Mouse (Mus musculus): ENCODE data around the gene Nkx1-2.
A peak's percentile ranks its signal among the peaks of the same experiment; 100 is the strongest.

Nkx1-2 gene

DNA sequence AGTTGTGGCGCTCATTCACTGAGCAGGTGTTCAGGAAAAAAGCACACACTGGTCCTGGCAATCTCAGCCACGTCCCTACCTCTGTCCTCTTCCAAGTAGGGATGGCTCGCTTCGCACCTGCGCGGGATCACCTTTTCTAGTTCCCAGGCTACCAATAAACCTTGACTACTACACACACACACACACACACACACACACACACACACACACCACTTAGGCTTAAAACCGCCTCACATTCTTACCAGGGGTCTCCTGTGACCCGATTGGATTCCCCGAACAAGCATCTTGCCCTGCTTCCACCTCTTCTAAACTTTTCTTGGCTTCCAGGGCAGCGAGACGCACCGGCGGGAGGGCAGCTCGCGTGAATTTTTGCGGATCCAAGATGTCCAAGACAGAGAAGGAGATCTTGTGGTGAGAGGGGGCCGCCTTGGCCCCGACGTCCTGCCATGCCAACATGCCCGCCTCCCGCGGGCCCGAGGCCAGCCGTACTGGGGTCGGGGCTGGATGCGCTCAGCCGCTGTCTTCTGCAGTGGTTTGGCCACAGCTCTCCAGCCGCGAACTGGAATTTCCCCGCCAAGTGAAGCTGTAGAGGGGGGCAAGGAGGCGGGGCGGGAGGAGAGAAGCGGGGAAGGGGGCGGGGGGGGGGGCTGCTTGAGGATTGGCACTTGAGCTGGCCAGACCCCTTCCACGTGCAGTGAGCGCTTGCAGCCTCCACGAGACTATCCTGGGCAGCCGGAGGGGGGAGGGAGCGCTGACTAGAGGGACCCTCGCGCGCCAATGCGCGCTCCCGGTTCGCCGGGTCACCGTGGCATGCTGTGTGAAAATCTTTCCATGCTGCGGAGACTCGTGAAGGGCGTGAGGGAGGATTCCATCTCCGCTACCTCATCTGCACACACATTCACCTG, at the start of gene Nkx1-2:
Gene Nkx1-2, minus strand, starts transcription at position 567 of the 905 bp plus-strand sequence.
- peak; percentile 63 for DNase-seq (ENCODE audit: extremely low spot score)

DNA sequence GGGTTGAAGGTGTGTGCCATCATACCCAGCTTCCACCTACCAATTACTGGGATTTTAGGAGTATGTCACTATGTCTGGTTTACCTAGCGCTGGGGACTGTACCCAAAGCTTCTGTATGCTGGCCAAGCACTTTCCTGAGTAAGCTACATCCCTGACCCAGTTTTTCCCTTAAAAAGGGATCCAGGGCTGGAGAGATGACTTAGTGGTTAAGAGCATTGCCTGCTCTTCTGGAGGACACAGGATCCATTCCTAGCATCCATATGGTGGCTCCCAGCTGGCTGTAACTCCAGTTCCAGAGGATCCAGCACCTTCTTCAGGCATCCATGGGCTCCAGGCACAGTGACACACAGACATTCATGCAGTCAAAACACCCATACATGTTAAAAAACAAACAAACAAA, 47.1 kb upstream of the Nkx1-2 start:
- no peak for DNase-seq (ENCODE audit: extremely low spot score)

DNA sequence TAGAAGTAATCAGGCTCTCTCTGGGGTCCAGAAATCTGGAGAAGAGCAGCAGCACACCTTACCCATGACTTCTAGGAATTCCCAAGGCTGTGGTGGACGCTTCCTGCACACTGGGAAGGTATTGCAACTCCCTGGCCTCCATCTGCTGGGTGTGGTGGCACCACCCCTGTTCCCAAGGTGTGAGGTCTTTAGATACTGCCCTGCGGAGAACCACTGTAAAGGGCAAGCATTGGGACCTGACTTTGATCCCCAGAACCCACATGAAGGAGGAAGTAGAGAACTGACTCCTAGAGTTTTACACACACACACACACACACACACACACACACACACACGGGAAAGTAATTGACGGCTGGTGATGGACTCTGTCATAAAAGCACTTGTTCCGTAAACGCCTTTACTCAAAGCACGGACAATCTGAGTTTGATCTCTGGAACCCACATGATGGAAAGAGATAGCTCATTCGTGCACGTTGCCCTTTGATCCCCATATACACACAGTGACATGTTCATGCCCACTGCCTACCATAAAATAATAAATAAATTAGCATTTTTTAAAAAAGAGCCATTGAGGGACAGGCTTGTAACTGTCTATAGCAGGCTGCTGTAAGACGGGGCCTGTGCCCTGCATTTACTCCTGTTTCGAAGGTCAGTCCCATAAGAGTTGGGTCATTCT, 45.3 kb upstream of the Nkx1-2 start:
- no peak for DNase-seq (ENCODE audit: extremely low spot score)

DNA sequence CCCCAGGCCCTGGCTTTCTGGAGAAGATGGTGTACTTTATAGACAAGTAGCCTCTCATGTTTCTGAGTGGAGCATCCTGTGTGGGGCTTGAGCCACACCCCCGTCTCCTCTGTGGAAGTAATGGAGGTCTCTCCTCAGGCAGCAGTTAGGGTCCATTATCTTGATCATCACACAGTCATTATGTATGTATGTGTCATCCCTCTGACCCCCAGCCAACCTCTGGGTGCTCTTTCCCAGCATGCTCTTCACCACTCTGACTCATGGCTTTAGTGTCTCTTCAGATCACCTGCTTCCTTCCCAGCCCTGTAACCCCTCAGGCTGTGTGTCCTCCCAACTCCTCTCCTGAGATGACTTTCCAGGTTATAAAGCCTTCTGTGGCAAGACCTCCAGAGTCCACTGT, 42.2 kb upstream of the Nkx1-2 start:
- DNase-seq (ENCODE audit: extremely low spot score) = no peak

DNA sequence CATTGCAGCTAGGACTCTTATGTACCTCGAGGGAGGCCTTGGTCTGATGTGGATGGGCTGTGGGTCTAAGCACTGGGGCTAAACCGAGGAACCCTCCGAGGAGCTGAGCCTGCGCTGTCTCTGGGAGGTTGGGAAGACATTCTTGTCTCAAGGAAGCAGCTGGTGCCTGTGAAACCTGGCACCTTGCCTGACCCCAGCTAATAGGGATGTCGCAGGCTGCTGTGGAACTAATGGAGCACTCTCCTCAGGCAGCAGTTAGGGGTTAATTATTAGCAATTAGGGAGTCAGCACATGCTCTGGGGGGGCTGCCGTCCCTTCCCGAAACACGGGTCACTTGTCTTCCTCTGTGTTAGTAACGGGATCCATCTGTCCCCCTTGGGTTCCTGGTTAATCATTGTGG, 41.5 kb upstream of the Nkx1-2 start:
- no peak for DNase-seq (ENCODE audit: extremely low spot score)

DNA sequence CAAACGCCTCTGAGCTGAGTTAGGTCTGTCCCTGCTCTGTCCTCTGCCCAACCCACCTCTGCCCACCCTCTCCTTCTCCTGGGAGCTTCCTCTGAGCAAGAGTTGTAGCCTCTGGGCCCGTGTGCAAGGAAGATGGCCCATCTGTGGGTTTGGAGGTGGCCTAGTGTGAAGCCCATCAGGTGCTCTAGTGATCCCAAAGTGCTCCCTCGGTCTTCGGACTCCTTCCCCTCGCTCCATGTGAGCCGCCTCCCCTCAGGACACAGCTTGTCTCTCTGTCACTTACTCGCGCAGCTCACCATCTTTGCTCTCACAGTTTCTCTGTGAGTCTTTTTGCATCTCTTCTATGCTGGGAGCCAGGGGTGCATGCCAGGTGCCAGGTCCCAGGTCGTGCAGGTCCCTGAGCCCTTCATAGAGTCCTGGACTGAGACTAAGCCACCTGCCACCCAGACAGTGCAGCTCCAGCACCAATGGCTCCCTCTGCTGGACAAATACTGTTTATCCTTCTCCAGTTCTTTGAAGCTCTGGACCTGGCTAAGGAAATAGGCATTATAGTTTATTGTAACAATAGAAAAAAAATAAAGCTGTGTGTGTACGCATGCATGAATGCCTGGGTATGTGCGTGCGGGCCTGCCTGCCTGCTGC, 39.1 kb upstream of the Nkx1-2 start:
- DNase-seq (ENCODE audit: extremely low spot score) = peak; percentile 63

DNA sequence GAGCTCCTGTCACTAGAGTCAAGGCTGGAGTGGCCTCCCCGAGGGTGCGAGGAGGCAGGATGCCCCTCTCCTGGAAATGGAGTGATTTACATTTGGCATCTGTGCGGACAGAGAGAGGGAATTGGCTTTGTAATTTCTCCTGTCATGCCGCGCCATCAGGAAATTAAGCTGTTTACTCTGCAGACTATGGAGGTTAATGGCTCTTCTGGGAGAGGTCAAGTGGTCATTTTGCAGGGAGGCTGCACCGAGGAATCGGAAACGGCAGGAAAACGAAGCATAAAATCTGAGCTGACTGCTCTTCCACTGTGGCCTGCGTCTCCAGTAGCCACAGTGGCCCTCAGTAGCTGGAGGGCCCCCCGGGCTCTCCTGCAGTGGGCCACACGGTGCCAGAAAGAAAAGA, 37.9 kb upstream of the Nkx1-2 start:
- DNase-seq (ENCODE audit: extremely low spot score) = no peak

DNA sequence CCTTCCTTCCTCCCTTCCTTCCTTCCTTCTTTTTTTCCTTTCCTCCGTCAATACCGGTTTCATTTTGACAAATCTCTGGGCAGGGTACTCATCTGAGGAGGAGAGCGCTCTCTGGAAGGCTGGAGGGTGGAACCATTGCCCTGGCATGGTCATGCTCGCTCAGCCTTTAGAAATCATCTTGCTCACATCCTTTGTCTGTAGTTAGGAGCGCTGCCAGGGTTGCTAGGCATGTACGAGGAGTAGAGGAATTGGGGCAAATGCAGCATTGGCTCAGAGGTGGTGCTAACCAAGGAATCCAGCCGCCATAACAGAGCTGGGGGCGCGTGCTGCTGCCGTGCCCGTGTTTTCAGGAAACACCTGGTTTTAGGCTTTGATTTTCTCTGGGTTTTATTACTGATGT, 31.9 kb upstream of the Nkx1-2 start:
- no peak for DNase-seq (ENCODE audit: extremely low spot score)

DNA sequence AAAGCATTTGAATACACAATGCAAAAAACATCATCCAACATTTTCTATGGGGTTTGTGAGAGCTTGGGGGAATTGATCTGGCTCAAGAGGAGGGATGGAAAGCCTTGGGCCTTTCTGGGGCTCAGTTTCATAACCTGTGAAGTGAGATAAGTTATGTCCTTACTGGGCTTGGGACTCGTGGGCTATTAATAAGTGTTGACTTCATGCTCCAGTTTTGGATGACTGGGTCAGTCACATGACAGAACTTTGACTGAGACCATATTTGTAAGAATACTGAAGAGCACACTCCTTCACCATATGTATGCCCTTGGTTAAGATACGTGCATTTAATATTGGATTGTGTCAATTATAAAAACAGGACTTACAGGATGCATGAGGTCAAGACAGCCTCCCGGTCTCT, 28.0 kb upstream of the Nkx1-2 start:
- DNase-seq (ENCODE audit: extremely low spot score) = no peak

DNA sequence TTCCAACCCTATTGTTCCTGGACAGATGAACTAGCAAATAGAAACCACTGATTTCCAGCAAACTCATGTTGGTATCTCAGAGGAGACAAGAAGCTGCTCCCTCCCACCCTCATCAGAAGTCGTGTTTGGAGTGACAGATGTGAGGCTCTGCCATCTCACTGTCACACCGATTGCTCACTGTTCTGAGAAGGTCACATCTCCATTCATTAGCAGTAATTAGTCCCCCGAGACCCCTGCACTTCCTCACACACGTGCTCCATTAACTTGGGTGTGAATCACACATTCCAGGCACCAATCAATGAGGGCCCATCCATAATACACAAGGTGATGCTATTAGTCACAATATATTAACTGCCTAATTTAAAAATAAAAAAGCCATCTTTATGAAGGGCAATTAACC, 26.7 kb upstream of the Nkx1-2 start:
- DNase-seq (ENCODE audit: extremely low spot score) = no peak

DNA sequence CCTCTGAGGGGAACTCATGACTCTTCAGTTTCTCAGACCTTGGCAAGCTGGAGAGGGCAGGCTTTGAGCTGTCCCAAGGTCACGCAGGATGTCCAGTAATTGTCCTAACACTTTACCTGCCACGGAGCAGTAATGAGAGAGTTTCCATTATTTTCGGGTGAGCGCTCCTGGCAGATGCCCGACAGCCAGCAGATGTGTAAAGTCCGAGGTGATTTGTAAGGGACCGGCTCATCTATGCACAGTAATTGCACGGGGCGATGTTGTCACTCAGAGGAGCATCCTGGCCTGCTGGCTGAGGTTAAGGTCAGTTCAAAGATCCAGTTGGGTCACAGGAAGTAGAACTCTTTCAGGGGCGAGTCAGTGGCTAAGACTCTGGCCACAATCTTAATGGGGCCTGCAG, 24.7 kb upstream of the Nkx1-2 start:
- no peak for DNase-seq (ENCODE audit: extremely low spot score)

DNA sequence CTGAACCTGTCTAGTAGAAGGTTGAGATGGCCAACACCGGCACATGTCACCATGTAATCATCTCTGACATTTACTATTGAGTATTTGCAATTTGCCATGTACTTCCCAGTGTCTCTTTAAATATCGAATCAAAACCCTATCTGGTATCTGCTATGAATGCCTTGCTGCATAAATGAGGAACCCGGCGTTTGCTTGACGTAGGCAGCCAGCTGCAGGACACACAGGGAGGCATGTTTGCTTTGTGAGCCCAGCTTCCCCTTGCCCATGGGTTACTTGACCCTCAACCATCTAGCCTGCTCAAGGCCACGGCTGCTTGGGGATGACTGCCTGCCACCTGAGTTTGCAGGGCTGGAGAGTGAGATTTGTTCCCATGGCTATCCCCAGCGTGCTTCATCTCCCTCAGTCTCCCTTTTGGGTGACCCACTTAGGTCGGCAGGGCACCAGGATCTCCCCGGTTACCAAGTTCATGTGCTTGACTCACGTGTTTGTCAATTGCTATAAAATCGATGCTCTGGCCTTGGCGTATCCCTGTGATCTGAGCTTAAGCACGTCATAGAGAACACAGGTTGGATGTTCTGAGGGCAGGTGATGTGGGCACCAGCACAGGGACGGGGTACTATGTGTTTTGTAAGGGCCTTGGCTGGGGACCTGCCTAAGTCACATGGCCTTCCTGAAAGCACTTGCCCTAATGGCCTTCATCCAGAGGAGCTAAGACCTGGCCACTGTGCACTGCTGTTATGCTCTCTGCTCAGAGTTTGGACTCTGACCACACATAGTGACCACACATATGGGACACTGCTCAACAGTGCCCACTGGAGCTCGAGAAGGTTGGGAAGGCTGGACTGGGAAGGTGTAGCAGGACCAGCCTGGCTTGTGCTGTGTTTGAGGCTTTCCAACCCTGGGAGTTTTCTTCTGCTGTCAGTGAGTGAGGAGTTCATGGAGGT, 20.8 kb upstream of the Nkx1-2 start:
- DNase-seq (ENCODE audit: extremely low spot score) = no peak

DNA sequence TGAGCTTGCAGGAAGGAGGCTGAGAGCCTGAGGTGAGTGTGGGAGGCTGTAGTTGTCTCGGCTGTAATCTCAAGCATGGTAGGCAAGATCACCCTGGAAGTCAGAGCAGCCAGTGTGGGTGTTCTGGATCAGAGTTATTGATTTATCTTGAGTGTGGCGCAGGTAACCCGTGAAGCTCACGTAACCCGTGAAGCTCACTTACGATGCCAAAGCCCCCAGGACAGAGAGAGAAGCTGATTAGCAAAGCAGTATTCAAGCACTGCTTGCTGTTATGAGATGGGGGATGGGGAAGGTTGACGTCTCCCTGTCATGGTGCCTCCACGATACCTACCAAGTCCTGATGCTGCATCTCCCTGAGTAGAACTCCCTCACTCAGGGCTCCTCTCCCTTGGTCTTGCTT, 20.1 kb upstream of the Nkx1-2 start:
- no peak for DNase-seq (ENCODE audit: extremely low spot score)

DNA sequence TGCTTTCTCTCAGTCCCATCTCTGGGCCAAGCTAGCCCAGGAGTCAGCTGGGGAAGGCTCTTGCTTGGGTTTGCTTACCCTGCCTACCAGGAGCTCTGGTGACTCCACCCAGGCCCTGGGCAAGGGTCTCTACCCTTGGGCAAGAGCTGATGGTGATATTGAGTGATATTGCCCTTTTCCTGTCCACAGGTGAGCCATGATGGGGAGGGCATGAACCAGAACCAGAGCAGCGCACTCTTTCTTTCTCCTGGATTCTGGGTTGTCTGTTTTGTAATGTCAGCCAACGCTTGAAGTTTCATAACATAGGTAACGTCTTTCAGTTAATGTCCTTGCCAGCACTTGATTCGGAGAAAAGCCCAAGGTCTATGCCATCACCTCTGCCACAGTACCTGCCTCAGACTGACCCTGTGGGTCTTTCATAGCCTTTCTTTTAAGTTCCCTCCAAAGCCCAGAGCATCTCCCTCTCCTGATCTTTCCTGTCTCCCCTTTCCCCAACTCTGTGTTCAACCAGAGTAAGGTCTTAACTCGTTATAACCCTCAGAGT, 17.7 kb upstream of the Nkx1-2 start:
- DNase-seq (ENCODE audit: extremely low spot score) = no peak

DNA sequence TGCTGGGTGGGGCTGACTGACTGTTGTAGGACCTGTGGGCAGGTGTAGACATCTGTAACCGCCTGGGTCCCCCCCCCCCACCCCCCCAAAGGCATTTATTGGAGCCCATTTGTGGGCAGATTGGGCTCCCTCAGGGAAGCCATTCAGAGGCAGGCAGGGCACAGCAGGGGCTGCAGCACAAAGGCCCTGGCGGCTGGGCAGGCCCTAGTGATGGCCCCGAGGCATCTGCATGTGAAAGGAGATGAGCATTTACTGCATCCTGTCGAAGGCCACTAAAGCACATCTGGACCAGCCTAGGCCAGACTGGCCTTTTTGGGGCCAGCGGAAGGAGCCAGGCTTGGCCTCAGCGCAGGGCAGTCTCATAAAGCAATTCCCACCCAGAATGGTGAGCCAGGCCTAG, 17.0 kb upstream of the Nkx1-2 start:
- peak; percentile 37 for DNase-seq (ENCODE audit: extremely low spot score)

DNA sequence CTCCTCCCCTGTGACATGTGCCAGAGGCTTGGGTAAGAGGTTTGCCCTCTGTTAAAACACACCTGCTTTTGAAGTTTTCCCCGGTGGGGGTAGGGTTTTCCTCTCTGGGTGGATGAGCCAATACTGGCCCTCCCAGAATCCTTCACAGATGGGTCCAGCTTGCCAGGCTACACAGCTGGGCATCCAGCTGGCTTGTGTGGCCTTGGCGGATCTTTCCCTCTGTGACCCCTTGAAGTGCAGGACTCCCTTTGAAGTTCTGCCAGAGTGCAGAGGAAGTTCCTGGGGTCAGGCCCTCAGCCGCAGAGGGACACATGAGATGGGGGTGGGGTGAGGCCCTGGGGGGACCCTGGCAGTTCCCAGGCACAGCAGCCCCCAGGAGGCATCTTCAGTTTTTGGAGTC, 15.9 kb upstream of the Nkx1-2 start:
- DNase-seq (ENCODE audit: extremely low spot score) = peak; percentile 27

DNA sequence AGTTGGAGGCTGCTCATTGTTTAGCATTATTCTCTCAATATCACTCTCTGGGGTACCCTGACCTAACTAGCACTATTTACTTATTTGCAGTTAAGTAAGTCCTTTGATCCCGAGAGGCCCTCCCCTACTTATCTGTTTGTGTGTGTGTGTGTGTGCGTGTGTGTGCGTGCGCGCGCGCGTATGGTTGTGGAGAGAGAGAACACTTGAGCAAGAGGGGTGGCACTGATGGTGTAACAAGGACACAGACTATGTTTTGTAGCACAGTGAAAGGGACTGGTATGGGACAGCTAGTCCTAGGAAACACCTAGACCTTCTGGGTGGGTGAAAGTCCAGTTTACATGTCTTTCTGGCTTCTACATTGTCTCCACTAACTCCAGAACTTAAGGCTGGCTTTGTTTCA, 12.1 kb upstream of the Nkx1-2 start:
- no peak for DNase-seq (ENCODE audit: extremely low spot score)

DNA sequence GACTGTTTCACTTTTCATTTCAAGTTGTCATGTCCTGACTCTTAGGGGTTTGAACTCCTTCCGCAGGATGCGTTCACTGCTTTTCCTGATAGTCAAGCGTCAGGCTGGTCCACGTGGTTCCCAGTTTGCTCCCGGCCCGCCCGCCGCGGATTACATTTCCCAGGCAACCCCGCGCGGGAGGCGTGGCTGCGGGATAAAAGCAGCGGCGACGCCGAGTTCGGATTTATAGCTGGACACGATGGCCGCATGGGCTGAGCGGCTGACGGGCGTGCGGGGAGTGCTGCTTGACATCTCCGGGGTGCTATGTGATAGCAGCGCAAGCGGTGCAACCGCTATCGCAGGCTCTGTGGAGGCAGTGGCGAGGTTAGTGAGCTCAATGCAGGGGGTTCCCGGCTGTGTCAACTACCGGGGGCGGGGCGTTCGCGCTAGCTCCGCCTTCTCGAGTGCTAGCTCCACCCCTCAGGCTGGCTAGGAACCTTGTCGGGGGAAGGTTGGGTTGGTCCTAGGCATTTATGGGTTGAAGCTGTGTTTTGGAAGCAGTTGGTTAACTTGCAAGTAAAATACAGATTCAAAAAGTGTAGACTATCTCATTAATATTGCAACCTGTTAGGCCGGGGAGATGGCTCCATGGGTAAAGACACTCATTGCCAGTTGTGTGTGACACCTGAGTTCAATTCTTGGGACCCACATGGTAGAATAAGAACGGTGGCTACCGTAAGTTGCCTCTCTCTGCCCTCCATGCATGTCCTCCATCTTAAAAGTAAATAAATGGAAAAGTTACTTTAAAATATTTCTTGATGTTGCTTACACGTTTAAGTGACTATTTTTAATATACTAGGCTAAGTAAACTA, 11.3 kb upstream of the Nkx1-2 start, which contains the start of gene Lhpp:
Gene Lhpp, plus strand, starts transcription at position 171 of the 851 bp plus-strand sequence.
- peak; percentile 92 for DNase-seq (ENCODE audit: extremely low spot score)

DNA sequence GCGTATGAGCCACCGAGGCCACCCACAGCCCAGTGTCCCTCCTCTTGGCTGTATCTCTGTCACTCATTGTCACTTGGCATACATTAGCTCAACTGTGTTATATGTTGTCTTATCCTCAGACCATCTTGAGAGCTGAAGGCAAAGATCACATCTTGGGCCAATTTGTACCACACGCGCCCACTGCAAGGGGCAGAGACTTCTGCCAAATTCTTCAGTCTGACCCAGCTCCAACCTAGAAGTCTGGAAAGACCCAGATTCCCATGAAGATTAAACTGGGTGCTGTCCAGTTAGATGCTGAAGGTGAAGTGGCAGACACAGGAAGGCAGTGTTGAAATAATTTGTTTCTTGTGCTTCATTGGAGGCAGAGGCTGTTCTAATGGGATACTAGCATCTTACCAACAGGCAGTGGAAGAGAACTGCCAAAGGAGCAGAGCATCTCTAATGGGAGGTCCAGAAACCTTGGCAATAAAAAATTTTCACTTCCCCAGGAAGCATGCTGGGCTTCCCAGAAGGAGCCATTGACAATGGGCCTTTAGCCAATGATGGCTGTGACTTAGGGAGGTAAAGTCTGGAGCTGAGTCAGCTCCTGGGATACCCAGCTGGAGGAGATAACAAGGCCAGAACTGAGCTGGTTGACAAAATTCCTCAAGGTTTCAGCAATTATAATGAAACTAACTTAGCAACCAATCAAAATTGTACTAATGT, 9.0 kb upstream of the Nkx1-2 start:
- no peak for DNase-seq (ENCODE audit: extremely low spot score)

DNA sequence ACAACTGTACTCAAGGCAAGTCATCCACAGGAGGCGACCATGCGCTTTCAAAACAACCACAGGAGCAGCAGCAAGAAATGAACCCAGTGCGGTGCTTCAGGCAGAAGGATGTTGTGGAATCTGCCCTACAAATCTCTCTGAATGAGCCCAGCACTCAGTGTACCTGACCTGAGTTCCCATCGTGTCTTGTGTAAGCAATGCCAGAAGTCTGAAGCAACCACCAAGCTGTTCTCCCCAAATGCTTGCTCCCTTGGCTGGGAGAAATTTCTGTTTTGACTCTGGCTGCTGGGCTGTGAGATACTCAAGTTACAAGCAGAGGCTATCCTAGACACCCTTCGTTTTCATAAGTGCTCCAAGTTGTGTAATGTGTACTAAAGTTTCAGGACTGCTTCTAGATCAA, 6.3 kb upstream of the Nkx1-2 start:
- DNase-seq (ENCODE audit: extremely low spot score) = no peak
